Mouse (Mus musculus): ENCODE results near the gene Fcgrt. TPM values are rescaled to one million over a fixed set of nuclear protein-coding genes. Genes with fewer than 3 reads are reported as not detected.

The Fcgrt gene
- polyA plus RNA-seq, 1 experiment from 2014 or later = 20.3 TPM

DNA sequence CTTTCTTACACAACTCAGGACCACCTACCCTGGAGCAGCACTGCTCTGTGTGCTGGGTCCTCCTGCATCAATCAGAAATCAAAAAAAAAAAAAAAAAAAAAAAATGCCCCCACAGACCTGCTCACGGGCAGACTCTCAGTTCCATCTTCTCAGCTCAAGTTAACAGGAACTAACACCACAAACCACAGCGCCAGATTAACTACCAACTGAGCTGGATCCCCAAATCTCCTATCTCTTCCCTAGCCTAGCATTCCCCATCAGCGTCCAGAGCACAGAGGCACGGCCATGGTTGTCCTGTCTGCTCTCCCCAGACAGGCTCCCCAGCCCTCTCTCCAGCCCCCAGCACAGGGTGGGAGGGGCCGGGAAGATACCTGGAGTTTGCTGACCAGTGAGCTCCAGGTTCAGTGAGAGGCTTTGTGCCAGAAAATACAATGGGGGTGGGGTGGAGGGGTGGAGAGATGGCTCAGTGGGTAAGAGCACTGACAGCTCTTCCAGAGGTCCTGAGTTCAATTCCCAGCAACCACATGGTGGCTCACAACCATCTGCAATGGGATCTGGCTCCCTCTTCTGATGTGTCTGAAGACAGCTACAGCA, 3.5 kb upstream of the Fcgrt start:
- no peaks in the 10 kb centered on the region for H3K27me3 ChIP-seq (replicated peaks; ENCODE audit: control insufficient read depth, insufficient read depth, low read length)
- H3K4me1 ChIP-seq (ENCODE audit: control insufficient read depth, insufficient read depth, low read length) = no peaks in the 10 kb centered on the region
- H3K9ac ChIP-seq (ENCODE audit: low read length) = no peak overlapping the region
- no peak for DNase-seq (ENCODE audit: low spot score)
- ATAC-seq = no peak
- no peaks in the 10 kb centered on the region for H3K9me3 ChIP-seq (replicated peaks; ENCODE audit: control insufficient read depth, low read length)
- H3K4me3 ChIP-seq (ENCODE audit: low read depth, low read length) = no peak overlapping the region
- no peaks in the 10 kb centered on the region for H3K36me3 ChIP-seq (ENCODE audit: control insufficient read depth, insufficient read depth, low read length)
- H3K4me2 ChIP-seq (ENCODE audit: low read length) = no peak overlapping the region
- 52% methylated on average over 5 of the region's 5 CpGs for WGBS
- H3K27ac ChIP-seq (ENCODE audit: low read depth, low read length) = no peak overlapping the region

DNA sequence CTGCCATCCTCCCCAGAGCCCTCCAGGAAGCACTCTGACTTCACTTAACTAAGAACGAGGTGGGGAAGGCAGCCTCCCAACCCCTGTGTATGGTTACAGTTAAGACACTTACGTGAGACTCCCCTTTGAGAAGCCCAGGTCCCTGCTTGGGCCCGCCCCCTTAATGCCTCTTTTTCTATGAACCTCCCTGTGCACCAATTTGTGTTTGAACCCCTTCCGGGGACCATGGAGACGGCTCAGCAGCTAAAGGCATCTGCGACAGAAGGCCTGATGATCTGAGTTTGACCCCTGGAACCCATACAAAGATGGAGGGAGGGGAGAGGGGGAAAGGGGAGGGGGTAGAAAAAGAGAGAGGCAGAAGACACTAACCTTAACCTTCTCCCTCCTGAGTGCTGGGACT, 2.8 kb upstream of the Fcgrt start:
- Histone ChIP-seq H3K9ac (ENCODE audit: low read length) (no peak overlapping the region), H3K36me3 (ENCODE audit: control insufficient read depth, insufficient read depth, low read length) (no peaks in the 10 kb centered on the region), H3K4me2 (ENCODE audit: low read length) (no peak overlapping the region), H3K27me3 (replicated peaks; ENCODE audit: control insufficient read depth, insufficient read depth, low read length) (no peaks in the 10 kb centered on the region), H3K9me3 (replicated peaks; ENCODE audit: control insufficient read depth, low read length) (no peaks in the 10 kb centered on the region), H3K4me3 (ENCODE audit: low read depth, low read length) (no peak overlapping the region), H3K4me1 (ENCODE audit: control insufficient read depth, insufficient read depth, low read length) (no peaks in the 10 kb centered on the region), H3K27ac (ENCODE audit: low read depth, low read length) (no peak overlapping the region)
- 28% methylated on average over 6 of the region's 6 CpGs for WGBS
- ATAC-seq = no peak
- DNase-seq (ENCODE audit: low spot score) = no peak

- no peaks in the 10 kb centered on the region for H3K4me1 ChIP-seq (ENCODE audit: control insufficient read depth, insufficient read depth, low read length)
- H3K27me3 ChIP-seq (replicated peaks; ENCODE audit: control insufficient read depth, insufficient read depth, low read length) = no peaks in the 10 kb centered on the region
- no peak overlapping the region for H3K9ac ChIP-seq (ENCODE audit: low read length)
- ATAC-seq = no peak
- 81% methylated on average over 8 of the region's 8 CpGs for WGBS
- H3K9me3 ChIP-seq (replicated peaks; ENCODE audit: control insufficient read depth, low read length) = no peaks in the 10 kb centered on the region
- no peak overlapping the region for H3K4me2 ChIP-seq (ENCODE audit: low read length)
- H3K27ac ChIP-seq (ENCODE audit: low read depth, low read length) = no peak overlapping the region
- H3K36me3 ChIP-seq (ENCODE audit: control insufficient read depth, insufficient read depth, low read length) = no peaks in the 10 kb centered on the region
- no peak for DNase-seq (ENCODE audit: low spot score)
- H3K4me3 ChIP-seq (ENCODE audit: low read depth, low read length) = no peak overlapping the region
These were observed 1.8 kb upstream of the Fcgrt start for GRCm38 (mm10) chr7:45105491-45105890.

DNA sequence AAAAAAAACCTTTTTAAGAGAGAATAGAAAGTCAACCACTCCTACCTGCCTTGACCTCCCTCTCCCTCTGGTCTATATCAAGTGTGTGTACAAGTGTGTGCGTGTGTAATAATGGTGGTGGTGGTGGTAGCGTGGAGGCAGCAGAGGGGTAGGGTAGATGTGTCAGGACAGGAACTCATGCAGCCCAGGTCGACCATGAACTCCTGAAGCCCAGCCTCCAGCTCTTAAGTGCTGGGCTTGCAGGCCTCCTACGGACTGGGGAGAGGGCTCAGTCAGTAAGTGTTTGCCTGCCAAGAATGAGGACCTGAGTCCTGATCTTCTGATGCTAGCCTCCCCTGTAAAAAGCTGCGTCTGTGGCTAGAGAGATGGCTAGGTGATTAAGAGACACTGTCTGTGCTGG, 1.3 kb upstream of the Fcgrt start:
- 84% methylated on average over 5 of the region's 5 CpGs for WGBS

GRCm38 (mm10) chr7:45102940-45103585, 588 bp downstream of the Fcgrt start:
- no peak for ATAC-seq
- DNase-seq (ENCODE audit: low spot score) = no peak
- Histone ChIP-seq H3K4me3 (ENCODE audit: low read depth, low read length) (no peak overlapping the region), H3K9ac (ENCODE audit: low read length) (no peak overlapping the region), H3K9me3 (replicated peaks; ENCODE audit: control insufficient read depth, low read length) (no peaks in the 10 kb centered on the region), H3K36me3 (ENCODE audit: control insufficient read depth, insufficient read depth, low read length) (no peaks in the 10 kb centered on the region), H3K27me3 (replicated peaks; ENCODE audit: control insufficient read depth, insufficient read depth, low read length) (no peaks in the 10 kb centered on the region), H3K4me1 (ENCODE audit: control insufficient read depth, insufficient read depth, low read length) (no peaks in the 10 kb centered on the region), H3K27ac (ENCODE audit: low read depth, low read length) (no peak overlapping the region), H3K4me2 (ENCODE audit: low read length) (no peak overlapping the region)
- 85% methylated on average over 9 of the region's 9 CpGs for WGBS

More for the DNA sequence above, 1.3 kb upstream of the Fcgrt start:
- no peaks in the 10 kb centered on the region for H3K4me1 ChIP-seq (ENCODE audit: control insufficient read depth, insufficient read depth, low read length)
- H3K9me3 ChIP-seq (replicated peaks; ENCODE audit: control insufficient read depth, low read length) = no peaks in the 10 kb centered on the region
- DNase-seq (ENCODE audit: low spot score) = no peak
- no peaks in the 10 kb centered on the region for H3K27me3 ChIP-seq (replicated peaks; ENCODE audit: control insufficient read depth, insufficient read depth, low read length)
- no peak overlapping the region for H3K27ac ChIP-seq (ENCODE audit: low read depth, low read length)
- no peak overlapping the region for H3K4me2 ChIP-seq (ENCODE audit: low read length)
- H3K9ac ChIP-seq (ENCODE audit: low read length) = no peak overlapping the region
- no peak overlapping the region for H3K4me3 ChIP-seq (ENCODE audit: low read depth, low read length)
- H3K36me3 ChIP-seq (ENCODE audit: control insufficient read depth, insufficient read depth, low read length) = no peaks in the 10 kb centered on the region
- no peak for ATAC-seq

DNA sequence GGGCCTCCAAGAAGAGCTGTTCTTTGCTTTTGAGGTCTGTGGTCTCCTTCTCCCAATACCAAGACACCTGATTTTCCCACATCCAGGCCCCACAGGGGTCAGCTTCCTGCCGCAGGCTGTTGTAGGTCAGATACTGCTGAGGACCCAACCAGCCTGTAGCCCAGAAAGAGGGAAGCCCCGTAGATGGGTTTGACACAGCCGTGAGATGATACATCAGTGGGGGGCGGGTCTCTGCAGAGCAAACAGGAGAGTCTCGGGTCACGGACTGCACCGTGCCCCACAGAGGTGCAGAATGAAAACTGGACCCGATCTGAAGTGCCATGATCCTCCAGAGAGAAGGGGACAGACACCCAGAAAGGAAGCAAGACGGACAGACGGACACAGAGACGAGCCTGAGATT, 1.2 kb downstream of the Fcgrt start:
- Histone ChIP-seq H3K4me1 (ENCODE audit: control insufficient read depth, insufficient read depth, low read length) (no peaks in the 10 kb centered on the region), H3K9ac (ENCODE audit: low read length) (no peak overlapping the region), H3K9me3 (replicated peaks; ENCODE audit: control insufficient read depth, low read length) (no peaks in the 10 kb centered on the region), H3K27ac (ENCODE audit: low read depth, low read length) (no peak overlapping the region), H3K27me3 (replicated peaks; ENCODE audit: control insufficient read depth, insufficient read depth, low read length) (no peaks in the 10 kb centered on the region), H3K36me3 (ENCODE audit: control insufficient read depth, insufficient read depth, low read length) (no peaks in the 10 kb centered on the region), H3K4me2 (ENCODE audit: low read length) (no peak overlapping the region), H3K4me3 (ENCODE audit: low read depth, low read length) (no peak overlapping the region)
- WGBS = 87% methylated on average over 11 of the region's 11 CpGs
- DNase-seq (ENCODE audit: low spot score) (no peak), ATAC-seq (no peak)

- Histone ChIP-seq H3K4me2 (ENCODE audit: low read length) (no peak overlapping the region), H3K36me3 (ENCODE audit: control insufficient read depth, insufficient read depth, low read length) (no peaks in the 10 kb centered on the region), H3K9me3 (replicated peaks; ENCODE audit: control insufficient read depth, low read length) (no peaks in the 10 kb centered on the region), H3K4me3 (ENCODE audit: low read depth, low read length) (no peak overlapping the region), H3K4me1 (ENCODE audit: control insufficient read depth, insufficient read depth, low read length) (no peaks in the 10 kb centered on the region), H3K27me3 (replicated peaks; ENCODE audit: control insufficient read depth, insufficient read depth, low read length) (no peaks in the 10 kb centered on the region), H3K9ac (ENCODE audit: low read length) (no peak overlapping the region), H3K27ac (ENCODE audit: low read depth, low read length) (no peak overlapping the region)
- DNase-seq (ENCODE audit: low spot score) = no peak
- no peak for ATAC-seq
- WGBS = 93% methylated on average over 6 of the region's 6 CpGs
These were observed 3.6 kb downstream of the Fcgrt start for GRCm38 (mm10) chr7:45100046-45100445.

GRCm38 (mm10) chr7:45098541-45099240, 5.0 kb downstream of the Fcgrt start:
- DNase-seq (ENCODE audit: low spot score) (no peak), ATAC-seq (no peak)

GRCm38 (mm10) chr7:45097479-45097878, 6.2 kb downstream of the Fcgrt start:
- no peak overlapping the region for H3K27ac ChIP-seq (ENCODE audit: low read depth, low read length)
- 41% methylated on average over 6 of the region's 6 CpGs for WGBS
- no peaks in the 10 kb centered on the region for H3K27me3 ChIP-seq (replicated peaks; ENCODE audit: control insufficient read depth, insufficient read depth, low read length)
- no peak for ATAC-seq
- H3K36me3 ChIP-seq (ENCODE audit: control insufficient read depth, insufficient read depth, low read length) = no peaks in the 10 kb centered on the region
- H3K4me3 ChIP-seq (ENCODE audit: low read depth, low read length) = no peak overlapping the region
- H3K9ac ChIP-seq (ENCODE audit: low read length) = no peak overlapping the region
- H3K9me3 ChIP-seq (replicated peaks; ENCODE audit: control insufficient read depth, low read length) = no peaks in the 10 kb centered on the region
- no peak overlapping the region for H3K4me2 ChIP-seq (ENCODE audit: low read length)
- no peaks in the 10 kb centered on the region for H3K4me1 ChIP-seq (ENCODE audit: control insufficient read depth, insufficient read depth, low read length)
- DNase-seq (ENCODE audit: low spot score) = no peak

More at GRCm38 (mm10) chr7:45098541-45099240, 5.0 kb downstream of the Fcgrt start:
- Histone ChIP-seq H3K27me3 (replicated peaks; ENCODE audit: control insufficient read depth, insufficient read depth, low read length) (no peaks in the 10 kb centered on the region), H3K36me3 (ENCODE audit: control insufficient read depth, insufficient read depth, low read length) (no peaks in the 10 kb centered on the region), H3K4me1 (ENCODE audit: control insufficient read depth, insufficient read depth, low read length) (no peaks in the 10 kb centered on the region), H3K4me3 (ENCODE audit: low read depth, low read length) (no peak overlapping the region), H3K9ac (ENCODE audit: low read length) (no peak overlapping the region), H3K4me2 (ENCODE audit: low read length) (no peak overlapping the region), H3K27ac (ENCODE audit: low read depth, low read length) (no peak overlapping the region), H3K9me3 (replicated peaks; ENCODE audit: control insufficient read depth, low read length) (no peaks in the 10 kb centered on the region)
- 91% methylated on average over 8 of the region's 8 CpGs for WGBS
